Mouse (Mus musculus) T-helper 2 cell (primary cell): ENCODE measurements around the gene Grk6.

ENCODE experiments used
- in situ Hi-C: fragments of 300-600 bp; cut with MboI, MseI; formaldehyde crosslinking; loops from one replicate; pipeline ENCODE4 v1.15.1; 2025; ENCODE audit warnings: high pct_unique_total_duplicates

Gene Grk6

GRCm38 (mm10) chr13:55444937-55445315 lies at the start of gene Grk6:
Gene Grk6 (plus strand): TSS chr13:55445072.
- in situ Hi-C loops = no loop called here

DNA sequence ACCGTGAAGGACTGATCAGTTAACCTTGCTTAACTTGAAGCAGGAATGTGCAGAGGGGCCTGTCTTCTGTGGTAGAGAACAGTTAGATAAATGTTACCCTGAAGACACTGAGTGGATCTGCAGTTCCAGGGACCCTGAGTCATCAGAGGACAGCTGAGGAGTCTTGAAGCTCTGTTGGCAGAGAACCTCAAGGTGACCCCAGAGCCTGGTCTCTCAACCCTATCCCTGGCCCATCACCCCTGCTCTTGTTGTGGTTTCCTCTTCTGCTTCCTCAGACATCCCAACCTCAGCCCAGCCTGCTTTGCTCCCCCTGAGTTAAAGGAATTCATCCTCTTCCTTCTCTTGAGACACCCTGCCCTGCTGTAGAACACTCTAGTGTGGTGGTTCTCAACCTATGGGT lies 46.8 kb upstream of the Grk6 start, which contains the start of gene Slc34a1:
Gene Slc34a1 (plus strand): TSS at position 100 of the 400 bp plus-strand sequence.
- in situ Hi-C loops = no loop called here

GRCm38 (mm10) chr13:55399300-55400038 lies 45.4 kb upstream of the Grk6 start:
- in situ Hi-C loops = no loop called here

GRCm38 (mm10) chr13:55400039-55400346 lies 44.9 kb upstream of the Grk6 start:
- in situ Hi-C loops = no loop called here

- in situ Hi-C loops = no loop called here
Measured at GRCm38 (mm10) chr13:55403266-55403665, 41.6 kb upstream of the Grk6 start.

- in situ Hi-C loops = no loop called here
Measured at GRCm38 (mm10) chr13:55403935-55404852, 40.7 kb upstream of the Grk6 start.

GRCm38 (mm10) chr13:55404853-55405782 lies 39.8 kb upstream of the Grk6 start:
- in situ Hi-C loops = loop anchor here (5.0 kb wide), 1 partner anchor 107 kb away; the partner anchor contains the start of gene Pdlim7

- in situ Hi-C loops = loop anchor here (5.0 kb wide), 1 partner anchor 106 kb away; the partner anchor contains the start of gene Pdlim7
Measured at GRCm38 (mm10) chr13:55405783-55406390, 39.0 kb upstream of the Grk6 start.

DNA sequence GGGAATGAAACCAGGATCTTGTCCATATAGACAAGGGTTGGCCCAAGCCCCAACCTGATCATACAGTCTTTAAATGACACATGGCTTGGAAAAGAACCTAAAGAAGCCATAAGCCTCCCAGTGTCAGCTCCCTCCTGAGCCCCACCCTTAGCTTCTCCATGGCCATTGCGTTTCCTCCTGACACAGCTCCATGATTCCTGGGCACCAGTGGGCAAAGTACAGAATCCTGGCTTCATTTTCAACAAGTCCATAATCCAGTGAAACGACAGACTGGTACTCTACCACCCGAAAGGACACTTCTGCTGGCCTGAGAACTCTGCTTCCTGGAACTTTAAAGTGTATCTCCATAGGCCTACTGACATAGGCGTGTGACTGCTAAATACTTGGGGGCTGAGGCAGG lies 37.5 kb upstream of the Grk6 start:
- in situ Hi-C loops = loop anchor here (5.0 kb wide), 1 partner anchor 105 kb away; the partner anchor contains the start of gene Pdlim7

DNA sequence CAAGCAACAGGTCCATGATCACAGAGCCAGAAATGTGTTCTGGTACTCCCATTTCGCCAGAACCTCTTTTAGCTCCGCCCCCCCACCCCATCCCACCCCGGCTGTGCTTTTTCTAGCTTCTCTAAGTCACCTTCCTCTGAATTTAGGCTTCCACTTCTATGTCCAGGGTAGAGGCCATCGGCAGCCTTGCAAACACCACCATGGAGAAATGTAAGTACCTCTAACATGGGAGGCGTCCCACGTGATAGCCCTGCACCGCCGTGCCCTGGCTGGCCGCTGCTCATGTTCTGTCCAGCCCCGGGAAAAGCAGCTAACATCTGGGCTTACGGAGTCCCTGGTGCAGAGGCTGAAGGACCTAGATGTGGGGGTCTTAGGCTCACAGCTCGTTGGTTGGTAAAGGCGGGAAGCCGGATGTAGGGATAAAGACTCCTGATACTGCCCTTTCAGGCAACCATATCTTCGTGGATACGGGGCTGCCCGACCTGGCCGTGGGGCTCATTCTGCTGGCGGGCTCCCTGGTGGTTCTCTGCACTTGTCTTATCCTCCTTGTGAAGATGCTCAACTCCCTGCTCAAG lies 36.2 kb upstream of the Grk6 start:
- in situ Hi-C loops = loop anchor here (5.0 kb wide), 1 partner anchor 104 kb away; the partner anchor contains the start of gene Pdlim7

DNA sequence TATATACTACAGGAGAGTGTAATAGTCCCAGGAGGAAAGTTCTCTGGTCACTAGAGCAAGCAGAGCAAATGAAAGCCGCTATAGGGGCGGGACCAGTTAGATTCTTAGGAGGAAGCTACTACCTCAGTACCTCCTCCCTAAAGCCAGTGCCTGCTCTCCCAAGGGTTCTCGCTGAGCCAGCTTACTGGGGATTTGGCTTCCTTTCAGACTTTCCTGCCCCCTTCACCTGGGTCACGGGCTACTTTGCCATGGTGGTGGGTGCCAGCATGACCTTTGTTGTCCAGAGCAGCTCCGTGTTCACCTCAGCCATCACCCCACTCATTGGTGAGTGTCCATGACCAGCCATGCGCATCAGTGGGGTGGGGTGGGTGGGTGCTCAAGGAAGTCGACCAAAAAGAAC lies 33.0 kb upstream of the Grk6 start:
- in situ Hi-C loops = no loop called here

DNA sequence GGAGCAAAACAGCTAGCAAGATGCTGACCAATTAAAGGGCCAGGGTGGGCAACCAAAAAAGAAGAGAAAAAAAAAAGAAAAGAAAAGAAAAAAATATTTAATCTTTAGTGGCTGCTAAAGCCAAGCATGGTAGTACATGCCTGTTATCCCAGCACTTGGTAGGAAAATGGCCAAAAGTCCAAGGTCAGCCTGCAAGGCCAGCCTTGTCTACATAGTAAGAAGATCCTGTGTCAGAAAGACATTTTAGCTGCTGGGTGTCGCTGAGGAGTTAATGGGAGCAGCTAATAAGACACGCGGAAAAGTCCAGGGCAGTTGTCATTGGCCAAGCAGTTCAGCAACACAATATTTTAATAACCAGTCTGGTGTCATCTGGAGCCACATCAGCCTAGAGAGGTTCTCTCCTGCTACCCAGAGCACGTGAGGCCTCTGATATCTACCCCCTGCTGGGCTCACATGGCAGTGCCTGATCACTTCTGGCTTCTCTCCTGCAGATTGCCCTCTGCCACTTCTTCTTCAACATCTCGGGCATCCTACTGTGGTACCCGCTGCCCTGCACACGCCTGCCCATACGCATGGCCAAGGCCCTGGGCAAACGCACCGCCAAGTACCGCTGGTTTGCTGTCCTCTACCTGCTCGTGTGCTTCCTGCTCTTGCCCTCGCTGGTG lies 32.1 kb upstream of the Grk6 start:
- in situ Hi-C loops = no loop called here

- in situ Hi-C loops = no loop called here
Measured at GRCm38 (mm10) chr13:55413333-55413732, 31.5 kb upstream of the Grk6 start.

DNA sequence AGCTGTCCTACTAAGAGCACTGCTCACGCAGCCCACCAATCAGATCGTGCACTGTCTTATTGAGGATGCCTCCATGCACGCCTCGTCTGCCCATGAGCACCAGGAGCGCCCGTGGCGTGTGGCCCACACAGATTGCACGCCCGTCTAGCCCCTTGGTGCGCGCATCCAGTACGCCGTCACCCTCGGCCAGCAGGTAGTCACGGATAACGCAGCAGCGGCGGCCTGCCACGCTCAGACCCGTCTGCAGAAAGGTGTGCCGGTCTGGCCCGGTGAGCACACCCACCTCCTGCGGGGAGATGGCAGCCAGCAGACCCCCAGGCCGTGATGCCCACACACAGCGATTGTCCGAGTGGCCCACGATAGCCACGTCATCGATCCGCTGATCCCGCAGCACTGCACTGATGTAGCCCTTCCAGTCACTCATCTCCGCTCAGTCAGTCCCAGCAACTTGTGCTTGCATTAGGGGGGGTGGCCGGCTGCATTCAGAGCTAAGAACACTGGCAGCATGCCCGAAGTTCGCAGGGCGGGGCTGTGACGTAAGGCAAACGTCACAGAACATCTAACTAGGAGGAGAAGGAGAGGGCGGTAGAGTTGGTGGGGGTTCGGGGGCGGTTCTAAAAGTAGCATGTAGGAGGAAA lies 30.0 kb upstream of the Grk6 start, which contains the start of gene Pfn3:
Gene Pfn3 (minus strand): TSS at position 490 of the 638 bp plus-strand sequence.
- in situ Hi-C loops = loop anchor here (5.0 kb wide), 1 partner anchor 37 kb away; no protein-coding TSS in a partner anchor

DNA sequence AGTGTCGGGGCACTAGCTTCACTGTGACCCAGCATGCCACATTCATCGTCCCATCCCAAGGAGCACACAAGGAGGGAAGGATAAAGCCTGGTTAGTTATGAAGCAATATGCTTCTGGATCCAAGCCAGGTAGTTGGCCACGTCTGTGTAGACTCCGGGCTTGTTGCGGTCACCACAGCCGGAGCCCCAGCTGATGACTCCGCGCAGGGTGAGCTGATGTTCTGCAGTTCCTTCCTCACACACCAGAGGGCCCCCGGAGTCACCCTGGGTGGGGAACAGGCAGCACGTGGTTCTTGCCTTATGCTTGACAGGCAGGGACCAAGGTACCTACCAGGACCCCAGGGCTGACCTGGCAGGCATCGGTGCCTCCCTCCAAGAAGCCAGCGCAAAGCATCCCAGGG lies 26.9 kb upstream of the Grk6 start:
- in situ Hi-C loops = loop anchor here (5.0 kb wide), 1 partner anchor 34 kb away; no protein-coding TSS in a partner anchor

- in situ Hi-C loops = loop anchor here (5.0 kb wide), 1 partner anchor 33 kb away; no protein-coding TSS in a partner anchor
Measured at GRCm38 (mm10) chr13:55419142-55419541, 25.7 kb upstream of the Grk6 start.

GRCm38 (mm10) chr13:55420018-55420932 lies 24.6 kb upstream of the Grk6 start:
- in situ Hi-C loops = no loop called here
